Mouse (Mus musculus) MEL (cell line): Measurements from ENCODE around the gene Gpr37l1. TPM values are rescaled to one million over a fixed set of nuclear protein-coding genes. Genes with fewer than 3 reads are reported as not detected.
A peak's percentile ranks its signal among the peaks of the same experiment; 100 is the strongest.

Experiments used
- DNase-seq: peaks from one replicate; pipeline ENCODE4 v3.0.0; 2011; ENCODE audit warnings: low read depth, low spot score
- H3K27ac ChIP-seq: 2 replicates; pipeline ENCODE4 v1.5.1; 2012; ENCODE audit warnings: low read depth, mild to moderate bottlenecking, control low read depth, low read length, moderate library complexity; ENCODE audit not compliant: control insufficient read depth
- H3K27me3 ChIP-seq, 2 experiments: fragments of 150-350 bp in 1 of 2; sonication (generic) in 1 of 2; 2 replicates each; pipeline ENCODE4 v1.6.1; 2012; ENCODE audit warnings: low read length in 2 of 2, mild to moderate bottlenecking in 2 of 2, improper control_type of control experiment in 1 of 2, moderate library complexity in 1 of 2; ENCODE audit not compliant: insufficient read depth in 2 of 2, control insufficient read depth in 1 of 2
- H3K36me3 ChIP-seq, 2 experiments: 2 replicates each; pipeline ENCODE4 v1.6.1; 2012 to 2014; ENCODE audit warnings: low read length in 2 of 2, improper control_type of control experiment in 1 of 2, inconsistent platforms in 1 of 2, mild to moderate bottlenecking in 1 of 2; ENCODE audit not compliant: insufficient read depth in 2 of 2, control insufficient read depth in 1 of 2
- H3K4me1 ChIP-seq, 2 experiments: fragments of 150-350 bp in 1 of 2; sonication (generic) in 1 of 2; 2 replicates each; pipeline ENCODE4 v1.6.1; 2012; ENCODE audit warnings: low read length in 2 of 2, improper control_type of control experiment in 1 of 2, mild to moderate bottlenecking in 1 of 2; ENCODE audit not compliant: insufficient read depth in 2 of 2, control insufficient read depth in 1 of 2
- H3K4me3 ChIP-seq, 2 experiments: fragments of 150-350 bp in 1 of 2; sonication (generic) in 1 of 2; 2 replicates each; pipeline ENCODE4 v1.5.1; 2012; ENCODE audit warnings: low read depth in 2 of 2, low read length in 2 of 2, mild to moderate bottlenecking in 2 of 2, moderate library complexity in 2 of 2, control low read depth in 1 of 2, improper control_type of control experiment in 1 of 2; ENCODE audit not compliant: control insufficient read depth in 1 of 2, insufficient read depth in 1 of 2
- H3K79me2 ChIP-seq: 2 replicates; pipeline ENCODE4 v1.6.1; 2012; ENCODE audit warnings: mild to moderate bottlenecking, low read length, moderate library complexity; ENCODE audit not compliant: control insufficient read depth, poor library complexity, insufficient read depth
- H3K9ac ChIP-seq: 2 replicates; pipeline ENCODE4 v1.6.1; 2012; ENCODE audit warnings: low read depth, mild to moderate bottlenecking, control low read depth, low read length, moderate library complexity; ENCODE audit not compliant: control insufficient read depth, poor library complexity, severe bottlenecking
- H3K9me3 ChIP-seq: fragments of 150-350 bp; sonication (generic); replicated peaks from 2 replicates; pipeline ENCODE4 v1.6.1; 2012; ENCODE audit warnings: mild to moderate bottlenecking, low read length, improper control_type of control experiment, moderate library complexity; ENCODE audit not compliant: insufficient read depth
- BHLHE40 ChIP-seq: IDR thresholded peaks from 2 replicates; pipeline ENCODE4 v1.6.1; 2012; ENCODE audit warnings: low read depth, mild to moderate bottlenecking, inconsistent platforms, low read length, improper control_type of control experiment, borderline replicate concordance
- CHD1 ChIP-seq: IDR thresholded peaks from 2 replicates; pipeline ENCODE4 v1.6.1; 2012; ENCODE audit warnings: low read depth, mild to moderate bottlenecking, inconsistent platforms, low read length, improper control_type of control experiment
- CHD2 ChIP-seq: IDR thresholded peaks from 2 replicates; pipeline ENCODE4 v1.6.1; 2011; ENCODE audit warnings: low read length, improper control_type of control experiment
- E2F4 ChIP-seq: IDR thresholded peaks from 2 replicates; pipeline ENCODE4 v1.6.1; 2011; ENCODE audit warnings: low read depth, low read length, improper control_type of control experiment, borderline replicate concordance
- ELF1 ChIP-seq: IDR thresholded peaks from 2 replicates; pipeline ENCODE4 v1.6.1; 2014; ENCODE audit warnings: low read depth, mild to moderate bottlenecking, inconsistent platforms, low read length, improper control_type of control experiment, moderate library complexity
- EP300 ChIP-seq, 2 experiments: IDR thresholded peaks; 2 replicates each; pipeline ENCODE4 v1.6.1; 2011; ENCODE audit warnings: improper control_type of control experiment in 2 of 2, low read length in 2 of 2, low read depth in 1 of 2, mild to moderate bottlenecking in 1 of 2
- GABPA ChIP-seq: IDR thresholded peaks from 2 replicates; pipeline ENCODE4 v1.6.1; 2012; ENCODE audit warnings: low read depth, mild to moderate bottlenecking, inconsistent platforms, low read length, improper control_type of control experiment, moderate library complexity
- GATA1 ChIP-seq: IDR thresholded peaks from 2 replicates; pipeline ENCODE4 v1.6.1; 2011; ENCODE audit warnings: low read depth, low read length, improper control_type of control experiment
- JUND ChIP-seq: IDR thresholded peaks from 2 replicates; pipeline ENCODE4 v1.6.1; 2011; ENCODE audit warnings: low read depth, mild to moderate bottlenecking, improper control_type of control experiment, low read length
- KAT2A ChIP-seq: conservative IDR thresholded peaks from 2 replicates; pipeline ENCODE4 v1.6.1; 2012; ENCODE audit warnings: low read depth, low read length, improper control_type of control experiment, inconsistent platforms
- MAFK ChIP-seq: IDR thresholded peaks from 2 replicates; pipeline ENCODE4 v1.6.1; 2011; ENCODE audit warnings: low read depth, mild to moderate bottlenecking, low read length, improper control_type of control experiment, borderline replicate concordance
- MYB ChIP-seq: IDR thresholded peaks from 2 replicates; pipeline ENCODE4 v1.6.1; 2011; ENCODE audit warnings: mild to moderate bottlenecking, low read depth, low read length, improper control_type of control experiment
- NELFE ChIP-seq: IDR thresholded peaks from 2 replicates; pipeline ENCODE4 v1.6.1; 2011; ENCODE audit warnings: low read depth, low read length, improper control_type of control experiment
- NRF1 ChIP-seq: IDR thresholded peaks from 2 replicates; pipeline ENCODE4 v1.6.1; 2014; ENCODE audit warnings: low read depth, mild to moderate bottlenecking, inconsistent platforms, low read length, improper control_type of control experiment, moderate library complexity; ENCODE audit not compliant: poor library complexity, insufficient read depth, severe bottlenecking
- POLR2A ChIP-seq, 2 experiments: IDR thresholded peaks; 2 replicates each; pipeline ENCODE4 v1.6.1; 2011 to 2012; ENCODE audit warnings: low read length in 2 of 2, mild to moderate bottlenecking in 2 of 2, control low read depth in 1 of 2, improper control_type of control experiment in 1 of 2, low read depth in 1 of 2, moderate library complexity in 1 of 2; ENCODE audit not compliant: control insufficient read depth in 1 of 2, insufficient read depth in 1 of 2, poor library complexity in 1 of 2
- POLR2AphosphoS5 ChIP-seq: IDR thresholded peaks from 2 replicates; pipeline ENCODE4 v1.6.1; 2012; ENCODE audit warnings: low read depth, borderline replicate concordance, mild to moderate bottlenecking, inconsistent platforms, low read length, moderate library complexity, mixed read lengths
- RAD21 ChIP-seq: IDR thresholded peaks from 2 replicates; pipeline ENCODE4 v1.6.1; 2011; ENCODE audit warnings: mild to moderate bottlenecking, low read depth, low read length, improper control_type of control experiment
- SMC3 ChIP-seq: IDR thresholded peaks from 2 replicates; pipeline ENCODE4 v1.6.1; 2011; ENCODE audit warnings: low read depth, low read length, improper control_type of control experiment
- TAL1 ChIP-seq: IDR thresholded peaks from 2 replicates; pipeline ENCODE4 v1.6.1; 2012; ENCODE audit warnings: mild to moderate bottlenecking, inconsistent platforms, low read length, moderate library complexity, mixed read lengths
- TCF12 ChIP-seq: IDR thresholded peaks from 2 replicates; pipeline ENCODE4 v1.6.1; 2014; ENCODE audit warnings: low read depth, mild to moderate bottlenecking, inconsistent platforms, low read length, improper control_type of control experiment, moderate library complexity
- UBTF ChIP-seq: IDR thresholded peaks from 2 replicates; pipeline ENCODE4 v1.6.1; 2012; ENCODE audit warnings: low read depth, mild to moderate bottlenecking, inconsistent platforms, low read length, improper control_type of control experiment, moderate library complexity, borderline replicate concordance; ENCODE audit not compliant: insufficient read depth
- USF1 ChIP-seq: IDR thresholded peaks from 2 replicates; pipeline ENCODE4 v1.6.1; 2014; ENCODE audit warnings: low read depth, mild to moderate bottlenecking, inconsistent platforms, low read length, improper control_type of control experiment, moderate library complexity
- USF2 ChIP-seq, 2 experiments: IDR thresholded peaks; 2 replicates each; pipeline ENCODE4 v1.6.1; 2011 to 2012; ENCODE audit warnings: improper control_type of control experiment in 2 of 2, low read length in 2 of 2, borderline replicate concordance in 1 of 2, inconsistent platforms in 1 of 2, low read depth in 1 of 2, mild to moderate bottlenecking in 1 of 2; ENCODE audit not compliant: insufficient read depth in 1 of 2
- ZC3H11A ChIP-seq: IDR thresholded peaks from 2 replicates; pipeline ENCODE4 v1.6.1; 2012; ENCODE audit warnings: low read depth, mild to moderate bottlenecking, inconsistent platforms, low read length, improper control_type of control experiment
- ZMIZ1 ChIP-seq: IDR thresholded peaks from 2 replicates; pipeline ENCODE4 v1.6.1; 2012; ENCODE audit warnings: low read depth, mild to moderate bottlenecking, inconsistent platforms, low read length, improper control_type of control experiment, moderate library complexity
- ZNF384 ChIP-seq: IDR thresholded peaks from 2 replicates; pipeline ENCODE4 v1.6.1; 2012; ENCODE audit warnings: low read depth, mild to moderate bottlenecking, inconsistent platforms, low read length, improper control_type of control experiment
- polyA plus RNA-seq, 2 experiments: library from polyadenylated mRNA; stranded (reverse) in 1 of 2; unstranded in 1 of 2; fragments of >175 nt in 1 of 2; fragments of >200 nt in 1 of 2; gene quantifications; 2 replicates each; pipeline versions ENCODE4 v1.2.1 to v1.2.4; 2012; ENCODE audit warnings: low replicate concordance in 2 of 2, low read depth in 1 of 2; ENCODE audit not compliant: insufficient read length in 2 of 2, insufficient read depth in 1 of 2, missing spikeins in 1 of 2
- total RNA-seq: library from RNA; depleted of rRNA; stranded (reverse); fragments of 300-350 nt; gene quantifications from 2 replicates; pipeline ENCODE4 v1.2.3, GENCODE M21; 2012

The Gpr37l1 gene
- total and polyA plus RNA-seq, 3 experiments = not detected

GRCm38 (mm10) chr1:135148996-135149395 lies 18.5 kb downstream of the Gpr37l1 start:
- Histone ChIP-seq H3K27me3 (no peaks in the 10 kb centered on the region), H3K9ac (no peak overlapping the region), H3K4me3 (no peak overlapping the region), H3K9me3 (no peaks in the 10 kb centered on the region), H3K79me2 (peaks cover 22% of the 10 kb centered on the region), H3K27ac (no peak overlapping the region)
- TF ChIP-seq NRF1 (no peak), ZMIZ1 (no peak), CHD1 (no peak), SMC3 (no peak), TCF12 (no peak), JUND (no peak), NELFE (no peak), MYB (no peak), RAD21 (no peak), ZC3H11A (no peak), KAT2A (no peak), TAL1 (no peak), EP300 (IDR thresholded peaks at IDR 0.05; ENCODE audit: low read depth in 1 of 2, low read length in 2 of 2) (no peak), ELF1 (no peak), MAFK (no peak), UBTF (no peak), ZNF384 (no peak), CHD2 (no peak), USF1 (no peak), USF2 (IDR thresholded peaks at IDR 0.05; ENCODE audit: borderline replicate concordance in 1 of 2, insufficient read depth in 1 of 2, low read depth in 1 of 2, low read length in 2 of 2) (no peak)
- TF ChIP-seq, all 39 proteins: peak for 0
- peaks cover under 1 to 9% of the 10 kb centered on the region in 2 experiments for H3K36me3 ChIP-seq
- H3K4me1 ChIP-seq = peaks cover 0 to 9% of the 10 kb centered on the region in 2 experiments; a peak in 2 of 4 replicates
- no peak for DNase-seq

GRCm38 (mm10) chr1:135148476-135148875 lies 19.0 kb downstream of the Gpr37l1 start:
- H3K27ac ChIP-seq = peak overlapping the region; percentile 53; the same call in 1 of the 2 replicates
- no peaks in the 10 kb centered on the region for H3K27me3 ChIP-seq
- H3K9me3 ChIP-seq = no peaks in the 10 kb centered on the region
- H3K4me1 ChIP-seq = peaks cover 0 to 9% of the 10 kb centered on the region in 2 experiments; a peak in 2 of 4 replicates
- peaks cover 22% of the 10 kb centered on the region for H3K79me2 ChIP-seq
- H3K36me3 ChIP-seq = peaks cover 6 to 13% of the 10 kb centered on the region in 2 experiments
- TF ChIP-seq E2F4 (no peak), ELF1 (no peak), USF2 (IDR thresholded peaks at IDR 0.05; ENCODE audit: borderline replicate concordance in 1 of 2, insufficient read depth in 1 of 2, low read depth in 1 of 2, low read length in 2 of 2) (no peak), SMC3 (no peak), GABPA (no peak), GATA1 (no peak), UBTF (no peak), POLR2A (IDR thresholded peaks at IDR 0.05; ENCODE audit: control insufficient read depth in 1 of 2, insufficient read depth in 1 of 2, low read depth in 1 of 2, low read length in 2 of 2, poor library complexity in 1 of 2) (no peak), NRF1 (no peak), BHLHE40 (no peak), ZNF384 (no peak), NELFE (no peak), CHD2 (no peak), TCF12 (no peak), POLR2AphosphoS5 (no peak), RAD21 (no peak)
- DNase-seq = no peak
- peak overlapping the region; percentile 73 to 97 for H3K4me3 ChIP-seq
- peak overlapping the region; percentile 98 for H3K9ac ChIP-seq
